Mouse (Mus musculus) urinary bladder, postnatal 0 days (tissue): ENCODE results near the gene Fmnl1. TPM values are rescaled to one million over a fixed set of nuclear protein-coding genes. Genes with fewer than 3 reads are reported as not detected.

Experiments
- polyA plus RNA-seq: library from polyadenylated mRNA; unstranded; fragments of >200 nt; fragmentation: Nextera tagmentation; extraction: Ambion mirVana; gene quantifications from 2 replicates; pipeline ENCODE4 v1.2.1, GENCODE M21; 2015

Gene Fmnl1
- 1.3 and 3.3 TPM in 2 replicates for polyA plus RNA-seq

GRCm38 (mm10) chr11:103170494-103171285 lies at the start of gene Fmnl1:
TSS of gene Fmnl1 (plus strand) at chr11:103171107.

GRCm38 (mm10) chr11:103131701-103132575 lies 39.0 kb upstream of the Fmnl1 start, which contains the start of gene Hexim2:
TSS of gene Hexim2 (plus strand) at chr11:103132429.

GRCm38 (mm10) chr11:103208458-103208857 lies 37.6 kb downstream of the Fmnl1 start, which contains the start of gene 1700023F06Rik:
TSS of gene 1700023F06Rik (minus strand) at chr11:103208558.

GRCm38 (mm10) chr11:103217790-103218516 lies 47.0 kb downstream of the Fmnl1 start, which contains the start of gene Spata32:
TSS of gene Spata32 (minus strand) at chr11:103218432.

Other genes starting within 250 kb of the Fmnl1 start
- gene Kif18b, start 246.0 kb upstream of the Fmnl1 start, polyA plus RNA-seq, result 1.5 and 2.1 TPM in 2 replicates
- gene C1ql1, start 224.4 kb upstream of the Fmnl1 start, polyA plus RNA-seq, result 0.67 and 1.1 TPM in 2 replicates
- gene Nmt1, start 142.9 kb upstream of the Fmnl1 start, polyA plus RNA-seq, result 47.9 and 49.5 TPM in 2 replicates
- 56.8 and 60.1 TPM in 2 replicates for gene Dcakd, start 142.8 kb upstream of the Fmnl1 start, polyA plus RNA-seq
- 5.7 TPM in 2 replicates for gene Plcd3, start 69.4 kb upstream of the Fmnl1 start, polyA plus RNA-seq
- gene Acbd4, start 69.4 kb upstream of the Fmnl1 start, polyA plus RNA-seq, result 41.3 and 42.1 TPM in 2 replicates
- gene Hexim1, start 54.9 kb upstream of the Fmnl1 start, polyA plus RNA-seq, result 3.0 and 3.5 TPM in 2 replicates
- gene Hexim2, start 38.7 kb upstream of the Fmnl1 start, polyA plus RNA-seq, result 3.6 and 4.6 TPM in 2 replicates
- 1.4 and 1.6 TPM in 2 replicates for gene 1700023F06Rik, start 37.5 kb downstream of the Fmnl1 start, polyA plus RNA-seq
- gene Spata32, start 47.3 kb downstream of the Fmnl1 start, polyA plus RNA-seq, result not detected in 2 replicates
- 3.5 and 3.6 TPM in 2 replicates for gene Map3k14, start 96.4 kb downstream of the Fmnl1 start, polyA plus RNA-seq
- 10.2 and 10.4 TPM in 2 replicates for gene Arhgap27, start 192.6 kb downstream of the Fmnl1 start, polyA plus RNA-seq
- 5.3 and 5.9 TPM in 2 replicates for gene Plekhm1, start 241.6 kb downstream of the Fmnl1 start, polyA plus RNA-seq